Mouse (Mus musculus) testis, postnatal 10 days (tissue): ENCODE data around the gene Slc6a1.
A peak's percentile ranks its signal among the peaks of the same experiment; 100 is the strongest.

Experiments used
- DNase-seq: peaks from one replicate; pipeline ENCODE4 v3.0.0; 2021; ENCODE audit warnings: low spot score

Slc6a1 gene

GRCm38 (mm10) chr6:114282469-114283277 is at the start of gene Slc6a1:
TSS of gene Slc6a1 (plus strand) at chr6:114282635.
- peak; percentile 80 for DNase-seq

GRCm38 (mm10) chr6:114238892-114239644 is 43.4 kb upstream of the Slc6a1 start:
- DNase-seq, result no peak

GRCm38 (mm10) chr6:114245665-114246064 is 36.8 kb upstream of the Slc6a1 start:
- no peak for DNase-seq

- DNase-seq, result peak; percentile 82
These were observed 32.1 kb upstream of the Slc6a1 start for GRCm38 (mm10) chr6:114250311-114250710.

GRCm38 (mm10) chr6:114254927-114255326 is 27.5 kb upstream of the Slc6a1 start:
- no peak for DNase-seq

GRCm38 (mm10) chr6:114257762-114258361 is 24.6 kb upstream of the Slc6a1 start:
- DNase-seq, result no peak

- no peak for DNase-seq
These were observed 23.7 kb upstream of the Slc6a1 start for GRCm38 (mm10) chr6:114258661-114259193.

GRCm38 (mm10) chr6:114261609-114262008 is 20.8 kb upstream of the Slc6a1 start:
- DNase-seq, result no peak

- no peak for DNase-seq
These were observed 18.4 kb upstream of the Slc6a1 start for GRCm38 (mm10) chr6:114264010-114264409.

GRCm38 (mm10) chr6:114264426-114264825 is 18.0 kb upstream of the Slc6a1 start:
- DNase-seq, result no peak

- DNase-seq, result no peak
These were observed 16.2 kb upstream of the Slc6a1 start for GRCm38 (mm10) chr6:114266273-114266672.

- DNase-seq, result no peak
These were observed 14.5 kb upstream of the Slc6a1 start for GRCm38 (mm10) chr6:114267979-114268378.

- DNase-seq, result no peak
These were observed 12.8 kb upstream of the Slc6a1 start for GRCm38 (mm10) chr6:114269589-114269988.

GRCm38 (mm10) chr6:114270799-114271198 is 11.6 kb upstream of the Slc6a1 start:
- no peak for DNase-seq

- peak; percentile 62 for DNase-seq
These were observed 10.2 kb upstream of the Slc6a1 start for GRCm38 (mm10) chr6:114272279-114272678.

- DNase-seq, result no peak
These were observed 8.3 kb upstream of the Slc6a1 start for GRCm38 (mm10) chr6:114273997-114274728.

GRCm38 (mm10) chr6:114275800-114276199 is 6.6 kb upstream of the Slc6a1 start:
- no peak for DNase-seq

- DNase-seq, result no peak
These were observed 889 bp downstream of the Slc6a1 start for GRCm38 (mm10) chr6:114283278-114283770.

- DNase-seq, result no peak
These were observed 1.7 kb downstream of the Slc6a1 start for GRCm38 (mm10) chr6:114283927-114284703.

- DNase-seq, result no peak
These were observed 3.0 kb downstream of the Slc6a1 start for GRCm38 (mm10) chr6:114285424-114285823.

- no peak for DNase-seq
These were observed 6.7 kb downstream of the Slc6a1 start for GRCm38 (mm10) chr6:114289106-114289505.
